Mouse (Mus musculus): ENCODE data around the gene D430042O09Rik.

DNA sequence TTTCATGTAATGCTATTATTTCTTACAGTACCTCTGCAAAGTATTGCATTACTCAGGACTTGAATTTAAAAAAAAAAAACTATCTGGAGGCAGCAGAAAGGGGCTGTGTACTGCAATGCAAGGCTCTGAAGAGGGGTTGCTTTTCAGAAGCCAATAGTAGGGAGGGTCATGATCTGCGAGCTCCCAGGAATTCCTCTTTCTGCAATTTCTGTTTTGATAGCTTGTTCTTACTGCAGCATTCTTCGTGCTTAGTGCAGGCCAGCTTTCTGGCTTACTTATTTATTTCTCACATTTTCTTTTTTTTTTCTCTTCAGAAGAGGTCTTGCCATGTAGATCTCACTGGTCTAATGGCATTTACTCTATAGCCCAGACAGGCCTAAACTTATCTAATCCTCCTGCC is 32.8 kb downstream of the D430042O09Rik start:
- TF ChIP-seq POLR2A (IDR thresholded peaks at IDR 0.05; ENCODE audit: borderline replicate concordance, low read depth, low read length) (no peak), CTCF (IDR thresholded peaks at IDR 0.05; ENCODE audit: low read depth, low read length) (no peak)
